Mouse (Mus musculus) retina, postnatal 7 days (tissue): ENCODE data around the gene Zic4.

Experiments
- DNase-seq: peaks from one replicate; pipeline ENCODE4 v3.0.0-alpha.2; 2012; ENCODE audit warnings: low read depth, low spot score

The Zic4 gene

GRCm38 (mm10) chr9:91361856-91362601 is at the start of gene Zic4:
Zic4 (plus strand) TSS chr9:91362413.
- no peak for DNase-seq

- no peak for DNase-seq
These were observed 14.6 kb upstream of the Zic4 start for GRCm38 (mm10) chr9:91347591-91347990.

- no peak for DNase-seq
These were observed 13.5 kb upstream of the Zic4 start for GRCm38 (mm10) chr9:91348746-91349145.

GRCm38 (mm10) chr9:91350211-91350791 is 11.9 kb upstream of the Zic4 start:
- DNase-seq, result no peak

- no peak for DNase-seq
These were observed 11.3 kb upstream of the Zic4 start for GRCm38 (mm10) chr9:91350861-91351291.

GRCm38 (mm10) chr9:91351361-91351760 is 10.9 kb upstream of the Zic4 start:
- DNase-seq, result no peak

- no peak for DNase-seq
These were observed 10.2 kb upstream of the Zic4 start for GRCm38 (mm10) chr9:91351961-91352411.

GRCm38 (mm10) chr9:91352786-91353185 is 9.4 kb upstream of the Zic4 start:
- DNase-seq, result no peak

GRCm38 (mm10) chr9:91353551-91354433 is 8.4 kb upstream of the Zic4 start:
- no peak for DNase-seq

GRCm38 (mm10) chr9:91354434-91355269 is 7.6 kb upstream of the Zic4 start:
- DNase-seq, result no peak

GRCm38 (mm10) chr9:91355270-91355589 is 7.0 kb upstream of the Zic4 start:
- DNase-seq, result no peak

GRCm38 (mm10) chr9:91355629-91356352 is 6.4 kb upstream of the Zic4 start:
- DNase-seq, result no peak

GRCm38 (mm10) chr9:91356353-91356740 is 5.9 kb upstream of the Zic4 start:
- no peak for DNase-seq

- no peak for DNase-seq
These were observed 4.9 kb upstream of the Zic4 start for GRCm38 (mm10) chr9:91357321-91357720.

- DNase-seq, result no peak
These were observed 3.1 kb upstream of the Zic4 start for GRCm38 (mm10) chr9:91358851-91359687.

GRCm38 (mm10) chr9:91360151-91361032 is 1.8 kb upstream of the Zic4 start:
- DNase-seq, result no peak

- no peak for DNase-seq
These were observed 969 bp upstream of the Zic4 start for GRCm38 (mm10) chr9:91361033-91361855.
